Mouse (Mus musculus) heart, postnatal 4 days (tissue): ENCODE data around the gene Dnaja1. TPM values are rescaled to one million over a fixed set of nuclear protein-coding genes. Genes with fewer than 3 reads are reported as not detected.

Experiments
- DNase-seq: peaks from one replicate; pipeline ENCODE4 v3.0.0; 2021
- total RNA-seq, 2 experiments: library from RNA; stranded (reverse); gene quantifications; 2 replicates each; pipeline ENCODE4 v1.2.3; 2021

Gene Dnaja1
- 100 to 1,000 TPM; 107 to 108 TPM for total RNA-seq

DNA sequence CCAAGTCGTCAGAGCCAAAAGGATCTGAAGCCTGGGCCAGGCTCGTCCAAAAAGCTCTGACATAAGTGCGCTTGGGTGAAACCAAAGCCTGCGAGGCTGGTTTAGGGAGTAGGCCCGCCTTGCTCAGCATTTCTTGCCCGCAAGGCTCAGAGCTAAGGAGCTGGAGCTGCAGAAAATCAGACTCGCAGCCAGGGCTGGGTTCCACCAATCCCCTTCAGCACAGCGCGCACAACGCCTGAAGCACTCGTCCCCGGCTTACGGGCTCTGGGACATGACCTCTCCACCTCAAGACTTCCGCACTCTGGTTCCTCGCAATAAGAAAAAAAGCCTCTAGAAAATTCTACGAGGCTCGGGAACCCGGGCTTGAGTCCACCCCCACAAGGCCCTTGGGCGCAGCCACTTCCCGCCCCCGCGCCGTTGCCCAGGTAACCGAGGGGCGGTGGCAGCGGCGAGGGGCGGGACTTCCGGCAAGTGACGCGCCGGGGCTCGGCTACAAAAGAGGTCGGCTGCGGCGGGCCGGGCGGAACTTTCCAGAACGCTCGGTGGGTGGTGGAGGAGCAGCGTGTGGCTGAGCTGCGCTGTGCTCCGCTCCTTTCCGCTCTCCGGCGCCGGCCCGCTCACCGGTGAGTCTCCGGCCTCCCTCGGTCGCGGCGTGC is at the start of gene Dnaja1:
Gene Dnaja1 (plus strand): TSS at position 140 of the 656 bp plus-strand sequence.
- peak; percentile 99 for DNase-seq

DNA sequence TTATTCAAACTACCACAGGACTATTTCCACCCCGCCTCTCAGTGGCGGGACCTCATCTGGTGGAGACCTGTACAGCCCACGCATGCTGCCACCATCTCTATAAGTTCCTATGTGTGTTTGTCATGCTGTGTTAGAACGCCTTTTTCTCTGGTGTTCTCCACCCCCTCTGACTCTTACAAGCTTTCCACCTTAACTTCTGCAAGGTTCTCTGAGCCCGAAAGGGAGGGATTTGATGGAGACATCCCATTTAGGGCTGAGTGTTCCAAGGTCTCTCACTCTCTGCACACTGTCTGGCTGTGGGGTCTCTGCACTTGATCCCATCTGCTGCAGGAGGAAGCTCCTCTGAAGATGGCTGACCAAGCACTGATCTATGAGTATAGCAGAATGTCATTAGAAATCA is 48.4 kb upstream of the Dnaja1 start:
- no peak for DNase-seq

DNA sequence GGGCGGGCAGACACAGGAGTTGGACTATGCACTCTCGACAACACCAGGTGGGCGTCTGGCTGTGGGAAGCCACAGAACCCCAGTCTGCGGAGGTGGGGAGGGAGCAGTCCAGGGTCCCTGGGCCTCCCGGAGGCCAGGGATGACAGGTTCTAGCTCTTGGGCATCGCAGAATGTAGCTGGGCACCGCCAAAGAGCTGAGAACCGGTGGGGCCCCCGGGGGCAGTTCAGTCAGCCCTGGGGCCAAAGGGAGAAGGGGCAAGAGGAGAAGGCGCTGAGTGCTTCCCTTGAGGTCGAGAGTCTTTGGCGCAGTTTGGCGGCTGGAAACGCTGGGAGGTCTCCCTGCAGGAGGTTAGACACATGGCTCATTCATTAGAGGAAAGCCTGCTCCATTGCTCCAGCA is 45.6 kb upstream of the Dnaja1 start:
- no peak for DNase-seq

DNA sequence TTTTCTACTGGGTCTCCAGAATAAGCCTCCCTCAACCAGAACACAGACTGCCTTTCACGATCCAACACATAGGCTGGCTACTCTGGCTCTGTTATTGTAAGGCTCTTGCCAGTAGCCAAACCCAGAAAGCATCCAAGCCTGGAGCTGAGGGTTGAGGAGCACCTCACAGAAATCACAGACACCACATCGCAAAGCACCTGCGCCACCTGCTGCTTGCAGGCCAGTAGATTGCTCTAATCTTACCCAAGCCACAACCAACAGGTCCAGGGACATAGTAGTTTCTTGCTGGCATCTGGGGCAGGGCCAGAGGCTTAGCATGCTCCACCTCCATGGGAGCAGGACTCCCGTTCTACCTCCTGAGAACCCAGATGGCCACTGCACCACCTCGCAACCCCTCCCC is 44.8 kb upstream of the Dnaja1 start:
- DNase-seq = peak; percentile 41

DNA sequence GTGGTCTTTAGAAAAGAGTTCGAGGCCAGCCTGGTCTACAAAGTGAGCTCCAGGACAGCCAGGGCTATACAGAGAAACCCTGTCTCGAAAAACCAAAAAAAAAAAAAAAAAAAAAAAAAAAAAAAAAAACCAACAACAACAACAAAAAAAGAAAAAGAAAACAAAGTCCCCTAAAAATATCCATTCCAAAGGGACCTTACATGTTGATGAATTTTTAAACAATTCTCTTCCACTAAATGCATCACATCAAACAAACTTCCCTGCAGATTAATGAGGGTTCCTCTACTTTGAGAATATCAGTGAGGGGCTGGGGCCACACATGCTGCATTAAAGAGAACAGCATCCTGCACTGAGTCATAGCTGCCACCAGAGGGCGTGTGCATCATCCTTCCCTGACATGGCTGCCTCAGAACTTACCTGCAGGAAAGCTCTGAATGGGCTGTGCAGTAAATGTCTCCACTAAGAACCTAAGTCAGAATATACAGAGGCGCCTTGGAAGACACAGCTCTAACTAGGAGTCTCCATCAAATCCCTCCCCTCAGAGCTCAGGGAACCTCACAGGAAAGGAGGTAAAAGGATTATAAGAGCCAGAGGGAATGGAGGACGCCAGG is 41.6 kb upstream of the Dnaja1 start:
- DNase-seq = peak; percentile 31

DNA sequence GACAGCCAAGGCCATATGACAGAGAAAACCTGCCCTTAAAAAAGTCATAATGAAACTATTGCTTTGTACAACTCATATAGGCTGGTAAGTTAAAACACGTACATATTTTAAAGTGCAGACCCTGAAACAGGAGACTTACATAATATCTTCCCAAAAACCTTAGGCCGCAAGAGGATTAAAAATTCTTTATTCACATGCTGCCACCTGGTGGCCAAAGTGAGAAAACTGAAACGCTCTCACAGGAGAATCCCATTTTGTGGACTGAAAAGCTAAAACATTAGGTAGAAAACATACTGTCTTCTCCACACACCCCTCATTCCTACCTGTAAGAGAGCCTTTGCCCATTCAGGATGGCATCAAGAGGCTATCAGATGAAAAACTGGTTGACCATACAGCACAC is 40.0 kb upstream of the Dnaja1 start:
- DNase-seq = peak; percentile 71

DNA sequence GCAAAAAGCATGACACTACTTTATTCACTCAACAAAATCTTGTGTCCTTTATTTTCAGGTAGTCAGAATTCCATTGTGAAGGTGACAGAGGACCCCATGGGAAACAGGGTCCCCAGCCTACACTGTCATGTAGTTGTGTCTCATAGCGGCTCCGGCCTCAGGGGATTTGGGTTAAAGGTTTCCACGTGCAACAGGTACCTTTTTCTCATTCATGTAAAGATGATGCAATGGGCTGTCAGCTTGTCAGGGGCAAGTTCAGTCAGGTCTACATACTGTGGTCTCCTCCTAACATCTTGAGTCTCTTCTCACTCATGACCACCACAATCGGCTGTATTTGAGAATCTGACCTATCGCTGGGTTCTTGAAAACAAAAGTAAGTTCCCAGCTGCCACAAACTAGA is 39.6 kb upstream of the Dnaja1 start:
- no peak for DNase-seq

DNA sequence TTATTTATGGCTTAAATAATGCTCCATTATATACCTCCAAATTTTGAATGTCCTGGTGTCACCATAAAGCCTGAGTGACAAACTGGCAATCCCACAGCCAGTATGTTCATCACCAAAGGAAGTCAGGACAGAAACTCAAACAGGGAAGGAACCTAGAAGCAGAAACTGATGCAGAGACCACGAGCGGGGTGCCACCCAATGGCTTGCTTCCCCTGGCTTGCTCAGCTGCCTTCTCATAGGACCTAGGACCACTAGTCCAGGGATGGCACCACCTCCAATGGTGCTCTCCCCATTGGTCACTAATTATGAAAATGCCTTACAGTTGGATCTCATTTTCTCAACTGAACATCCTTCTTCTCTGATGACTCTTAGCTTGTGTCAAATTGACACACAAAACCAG is 38.6 kb upstream of the Dnaja1 start:
- DNase-seq = no peak

DNA sequence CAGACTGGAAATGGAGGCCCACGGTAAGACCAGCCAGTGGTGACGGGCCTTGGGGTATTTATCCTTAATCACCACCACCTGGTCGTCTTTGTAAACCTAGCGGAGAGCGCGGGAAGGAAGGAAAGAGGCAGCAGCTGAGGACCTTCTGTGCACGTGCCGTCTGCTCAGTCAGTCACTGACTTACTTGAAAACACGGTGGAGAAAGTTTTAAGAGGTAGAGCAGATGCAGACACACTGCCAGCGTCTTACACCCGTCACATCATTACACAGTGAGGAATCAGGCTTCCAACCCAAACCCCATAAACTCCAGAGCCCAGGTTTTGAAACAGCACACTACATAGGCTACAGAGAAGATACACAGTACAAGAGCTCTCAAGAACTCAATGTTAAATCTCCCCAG is 30.9 kb upstream of the Dnaja1 start:
- no peak for DNase-seq

DNA sequence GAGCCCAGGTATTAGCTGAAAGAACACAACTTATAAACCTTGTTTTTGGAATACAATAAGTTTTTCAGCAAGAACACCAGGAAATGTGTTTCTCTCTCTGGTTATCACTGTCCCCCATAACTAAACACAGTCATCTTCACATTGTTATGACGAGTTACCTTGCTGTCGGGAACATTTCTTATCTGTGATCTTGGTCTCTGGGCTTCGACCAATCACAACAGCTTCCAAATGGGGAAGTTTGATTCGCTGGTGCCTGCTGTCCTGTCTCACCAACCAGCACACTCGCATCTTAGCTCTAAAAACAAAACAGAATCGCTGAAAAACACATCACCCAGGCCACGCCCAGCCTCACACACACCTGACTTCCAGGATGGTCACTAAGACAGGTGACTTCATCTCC is 24.9 kb upstream of the Dnaja1 start:
- DNase-seq = no peak

DNA sequence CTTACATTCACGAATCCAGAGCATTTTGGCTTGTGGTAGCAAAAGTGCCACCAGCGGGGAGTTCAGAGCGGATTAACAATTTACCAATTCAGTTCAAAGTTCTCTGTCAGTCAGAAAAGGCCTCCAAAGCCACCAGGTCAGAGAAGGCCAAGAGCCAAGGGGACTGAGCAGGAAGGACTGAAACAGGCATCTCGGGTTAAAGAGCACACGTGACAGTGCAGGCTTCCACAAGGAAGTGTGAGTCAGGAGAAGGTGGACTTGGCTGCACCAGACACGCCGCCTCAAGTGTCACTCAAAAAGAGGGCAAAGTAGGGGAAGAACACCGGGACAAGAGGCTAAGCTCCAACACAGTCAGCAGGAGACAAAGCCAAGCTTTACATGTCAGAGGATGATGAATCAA is 21.7 kb upstream of the Dnaja1 start:
- no peak for DNase-seq

DNA sequence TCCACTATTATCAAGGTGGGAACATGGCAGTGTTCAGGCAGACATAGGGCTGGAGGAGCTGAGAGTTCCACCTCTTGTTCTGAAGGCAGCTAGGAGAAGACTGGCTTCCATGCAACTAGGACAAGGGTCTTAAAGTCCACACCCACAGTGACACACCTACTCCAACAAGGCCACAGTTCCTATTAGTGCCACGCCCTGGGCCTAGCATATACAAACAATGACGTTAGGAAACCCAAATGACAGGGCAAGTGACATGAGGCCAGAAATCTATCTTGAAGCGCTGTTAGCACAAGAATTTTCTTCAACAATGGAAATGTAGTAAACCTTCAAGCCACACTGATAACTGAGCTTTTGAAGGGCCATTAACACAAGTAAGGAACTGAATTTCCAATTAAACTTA is 20.2 kb upstream of the Dnaja1 start:
- DNase-seq = no peak

DNA sequence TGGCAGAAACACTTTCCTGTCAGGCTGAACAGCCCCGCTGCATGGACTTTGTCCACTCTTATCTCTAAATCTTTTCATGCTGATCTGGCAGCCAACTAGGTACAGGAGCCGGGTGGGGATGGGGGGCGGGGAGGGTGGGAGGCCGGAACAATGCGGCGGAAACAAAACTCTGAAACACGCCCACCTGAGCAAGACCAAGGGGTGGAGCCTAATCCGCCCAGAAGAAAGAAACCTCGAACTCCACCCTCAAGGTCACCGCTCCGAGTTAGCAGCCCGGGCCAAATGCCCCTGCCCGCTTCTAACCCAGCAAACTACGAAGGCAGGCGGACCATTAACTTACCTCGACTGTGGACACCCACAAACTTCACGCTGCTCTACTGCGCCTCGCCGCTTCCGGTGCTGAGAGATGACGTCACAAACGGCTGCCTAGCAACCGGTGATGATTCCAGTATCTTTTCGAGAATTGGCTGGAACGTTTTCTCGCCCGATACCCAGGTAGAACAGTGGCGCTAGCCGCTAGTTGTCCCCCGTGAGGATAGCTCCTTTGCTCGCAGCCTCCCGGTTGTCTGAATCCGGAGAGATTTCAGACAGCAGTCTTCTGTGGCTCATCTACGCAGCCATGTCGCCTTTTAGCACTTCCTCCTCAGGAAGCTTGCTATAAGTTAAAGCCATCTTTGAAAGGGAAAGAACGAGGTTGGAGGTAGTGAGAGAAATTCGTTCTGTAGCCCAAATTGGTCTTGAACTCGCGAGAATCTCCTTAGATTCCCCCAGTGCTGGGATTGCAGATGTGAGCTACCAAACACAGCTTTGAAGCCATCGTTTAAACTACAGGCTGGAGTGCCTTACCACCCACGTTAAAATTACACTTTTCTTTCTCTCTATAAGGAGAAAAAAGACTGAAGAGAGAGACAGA is 18.9 kb upstream of the Dnaja1 start, which contains the start of gene Aptx:
Gene Aptx (minus strand): TSS at position 398 of the 913 bp plus-strand sequence.
- DNase-seq = peak; percentile 96

DNA sequence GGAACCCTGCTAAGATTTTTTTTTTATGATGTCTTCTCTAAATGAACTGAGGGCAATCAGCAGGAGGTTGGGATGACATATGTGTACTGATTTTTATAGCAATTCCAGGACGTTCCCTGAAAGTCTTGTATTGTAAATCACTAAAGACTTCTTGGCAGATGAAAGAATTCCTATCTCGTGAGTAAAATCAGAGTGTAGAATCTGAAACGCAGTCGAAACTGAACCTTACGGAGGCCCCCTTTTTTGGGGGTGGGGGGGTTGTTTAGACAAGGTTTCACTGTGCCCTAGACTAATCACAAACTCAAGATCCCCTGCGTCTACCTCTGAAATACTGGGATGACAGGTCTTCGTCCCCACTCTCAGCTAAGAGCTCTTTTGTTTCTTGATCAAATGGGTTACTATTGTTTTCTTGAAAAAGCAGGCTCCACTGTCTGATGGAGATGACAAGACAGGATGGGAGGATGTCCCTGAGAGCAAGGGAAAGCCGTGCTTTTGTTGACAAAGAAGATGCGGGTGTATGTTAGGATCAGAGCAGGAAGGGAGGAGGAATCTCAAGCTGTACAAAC is 18.2 kb upstream of the Dnaja1 start:
- no peak for DNase-seq

DNA sequence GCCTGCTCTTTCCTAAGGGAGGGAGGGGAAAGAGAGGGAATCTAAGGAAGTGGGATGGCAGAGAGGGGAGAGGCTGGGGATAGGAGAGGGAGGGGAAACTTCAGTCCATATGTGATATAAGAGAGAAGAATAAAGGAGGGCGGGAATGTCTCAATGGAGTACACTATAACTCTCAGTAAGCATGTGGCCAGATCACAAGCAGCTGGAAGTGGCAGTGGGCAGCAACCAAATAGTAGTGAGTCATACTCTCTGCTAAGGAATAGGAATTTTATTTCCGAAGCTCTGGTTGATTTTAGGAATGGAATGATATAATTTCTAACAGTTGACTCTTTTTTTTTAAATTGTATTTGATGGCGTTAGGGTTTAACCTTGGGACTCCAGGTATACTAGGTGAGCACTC is 4.8 kb upstream of the Dnaja1 start:
- DNase-seq = no peak

DNA sequence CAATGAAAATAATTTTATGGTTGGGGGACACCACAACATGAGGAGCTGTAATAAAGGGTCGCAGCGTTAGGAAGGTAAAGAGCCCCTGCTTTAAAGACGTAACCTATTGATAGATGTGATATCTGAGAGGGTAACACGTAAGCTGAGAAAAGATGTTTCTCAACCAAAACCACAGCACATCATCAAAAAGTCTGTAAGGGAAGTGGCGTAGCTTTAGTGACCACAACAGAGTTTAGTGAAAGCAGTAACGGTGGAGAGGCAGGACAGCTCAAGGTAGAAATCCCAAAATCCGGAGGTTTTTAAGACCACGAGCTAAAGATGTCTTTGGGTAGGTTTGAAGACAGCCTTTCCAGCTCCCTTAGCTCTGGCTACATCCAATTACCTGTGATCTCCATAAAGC is 1.0 kb upstream of the Dnaja1 start:
- DNase-seq = no peak

DNA sequence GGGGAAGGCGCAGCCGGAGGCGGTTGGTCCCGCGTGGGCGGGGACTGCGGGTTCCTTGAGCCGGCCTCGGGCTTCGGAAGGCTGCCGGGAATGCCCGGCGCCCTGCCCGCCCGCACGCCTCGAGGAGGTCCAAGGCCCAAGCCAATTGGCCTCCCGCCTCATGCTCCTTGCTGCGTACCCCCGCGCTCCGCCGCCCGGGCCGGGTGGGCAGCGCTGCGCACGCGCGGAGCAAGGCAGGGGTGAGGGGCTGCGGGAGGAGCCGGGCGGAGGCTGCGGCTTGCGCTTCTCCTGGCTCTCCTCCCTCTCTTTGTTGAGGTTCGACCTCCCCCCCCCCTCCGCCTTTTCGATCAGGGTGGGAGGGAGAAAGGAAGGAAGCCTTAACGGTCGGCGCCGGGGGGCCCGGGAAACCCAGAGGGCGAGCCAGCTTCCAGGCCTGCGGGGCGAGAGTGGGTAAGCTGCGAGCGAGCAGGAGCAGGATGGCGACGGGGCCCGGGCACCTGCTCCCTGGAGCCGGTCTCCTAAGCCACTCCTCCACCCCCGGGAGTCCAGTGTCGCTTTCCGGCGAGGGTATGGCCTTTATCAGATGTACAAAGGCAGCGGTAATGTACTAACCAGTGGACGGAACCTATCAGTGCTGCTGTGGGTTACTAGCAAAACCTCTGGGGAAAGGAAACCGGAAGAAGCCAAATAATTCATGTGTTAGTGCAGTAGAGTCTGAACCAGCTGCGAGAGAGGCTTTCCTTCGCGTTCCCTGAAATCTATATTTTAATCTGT is 924 bp downstream of the Dnaja1 start:
- peak; percentile 83 for DNase-seq

DNA sequence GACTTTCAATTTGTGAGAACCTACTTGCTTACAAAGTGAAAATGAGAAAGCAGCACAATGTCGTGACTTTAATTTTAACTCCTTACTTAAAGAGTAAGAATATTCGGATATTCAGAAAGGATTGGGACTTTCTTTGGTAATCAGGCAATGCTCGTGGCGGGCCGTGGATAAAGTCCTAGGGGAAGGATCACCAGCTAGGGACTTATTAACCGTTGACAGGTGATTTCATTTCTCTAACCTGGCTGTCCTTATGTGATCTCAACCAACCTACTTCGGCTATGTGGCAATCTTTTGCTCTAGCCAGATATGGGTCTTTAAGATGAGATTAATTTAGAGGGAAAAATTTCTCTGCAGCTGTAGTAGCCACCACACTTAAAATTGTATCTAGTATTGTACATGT is 3.2 kb downstream of the Dnaja1 start:
- DNase-seq = no peak

DNA sequence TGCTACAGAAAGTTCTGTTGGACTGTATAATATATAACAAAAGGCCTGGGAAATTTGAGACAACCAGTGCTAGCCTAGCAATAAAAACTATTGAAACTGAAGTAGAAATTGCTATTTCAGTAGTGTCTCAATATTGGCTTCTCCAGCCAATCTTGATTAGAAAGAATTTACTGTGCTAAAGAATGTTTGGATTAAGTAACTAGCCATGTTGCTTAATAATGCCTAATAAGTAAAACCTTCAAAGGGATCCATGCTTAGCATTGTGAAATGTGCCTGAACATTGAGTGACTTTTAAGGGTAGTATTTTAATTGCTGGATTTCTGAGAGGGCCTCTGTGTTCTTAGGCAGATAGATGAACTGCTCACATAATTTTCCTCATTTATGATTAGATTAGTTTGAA is 3.6 kb downstream of the Dnaja1 start:
- DNase-seq = no peak

DNA sequence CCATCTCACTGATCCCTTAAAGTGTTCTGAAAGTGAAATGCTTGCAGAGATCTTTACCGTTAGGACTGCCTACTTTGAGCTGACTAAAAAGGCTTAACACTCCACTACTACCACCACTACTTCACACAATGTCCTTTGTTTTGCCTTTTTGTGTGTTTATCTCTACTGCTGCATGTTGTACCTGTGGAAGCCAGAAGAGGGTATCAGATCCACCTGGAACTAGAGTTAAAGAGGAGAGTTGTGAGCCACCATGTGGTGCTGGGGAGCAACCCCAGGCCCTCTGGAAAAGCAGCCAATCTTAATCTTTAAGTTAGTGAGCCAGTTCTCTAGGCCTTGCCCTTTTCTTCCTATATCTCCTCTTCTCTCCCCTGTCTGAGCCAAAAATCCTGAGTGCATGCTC is 5.3 kb downstream of the Dnaja1 start:
- DNase-seq = no peak

DNA sequence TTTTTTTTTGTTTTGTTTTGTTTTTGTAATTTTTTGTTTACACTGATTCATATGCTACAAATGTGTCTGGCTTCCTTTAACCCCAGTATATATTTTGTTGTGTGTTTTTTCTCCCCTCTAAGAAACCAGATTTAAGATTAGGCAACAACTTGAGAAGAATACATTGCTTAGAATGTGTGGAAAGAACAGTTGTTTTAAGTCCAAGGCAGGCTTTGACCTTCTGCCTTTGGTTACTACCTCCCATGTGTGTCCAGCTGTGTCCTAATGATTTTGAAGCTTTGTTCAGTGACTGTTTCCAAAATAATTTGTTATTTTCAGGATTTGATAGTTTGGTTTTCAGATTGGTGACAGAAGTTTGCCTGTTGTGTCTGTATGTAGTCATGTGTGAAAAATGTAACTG is 9.3 kb downstream of the Dnaja1 start:
- no peak for DNase-seq

DNA sequence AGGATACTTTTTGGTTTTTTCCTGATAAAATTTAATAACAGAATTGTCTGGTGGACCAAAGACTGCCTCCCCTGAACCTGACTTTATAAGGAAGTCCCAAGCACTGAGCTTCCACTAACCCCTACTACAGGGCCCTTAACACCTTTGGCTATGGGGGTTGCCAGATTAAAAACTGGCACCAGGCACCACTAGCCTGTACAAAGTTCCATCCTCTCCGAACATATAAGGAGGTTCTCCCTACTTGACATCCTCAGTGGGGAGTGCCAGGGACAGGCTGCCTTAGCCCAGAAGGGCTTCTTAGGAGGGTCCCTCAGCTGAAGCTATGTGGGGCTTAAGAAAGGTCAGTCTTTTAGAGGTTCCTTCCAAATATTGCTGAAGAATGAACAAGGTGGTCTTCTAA is 13.4 kb downstream of the Dnaja1 start:
- DNase-seq = no peak
